Mouse (Mus musculus) embryonic facial prominence, embryonic 10.5 days (tissue): Measurements from ENCODE around the gene Gm10392. TPM values are rescaled to one million over a fixed set of nuclear protein-coding genes. Genes with fewer than 3 reads are reported as not detected.

Experiments
- DNase-seq: peaks from one replicate; pipeline ENCODE4 v3.0.0-alpha.2; 2017; ENCODE audit warnings: low spot score
- H3K27ac ChIP-seq: fragments of 300-500 bp; sonication (generic); replicated peaks from 2 replicates; pipeline ENCODE4 v1.5.1; 2016; ENCODE audit warnings: mild to moderate bottlenecking
- H3K27me3 ChIP-seq: fragments of 300-500 bp; sonication (generic); replicated peaks from 2 replicates; pipeline ENCODE4 v1.6.1; 2016; ENCODE audit warnings: low read depth, mild to moderate bottlenecking; ENCODE audit not compliant: poor library complexity, severe bottlenecking
- H3K36me3 ChIP-seq: fragments of 300-500 bp; sonication (generic); replicated peaks from 2 replicates; pipeline ENCODE4 v1.6.1; 2016; ENCODE audit warnings: mild to moderate bottlenecking, moderate library complexity
- H3K4me1 ChIP-seq: fragments of 300-500 bp; sonication (generic); 2 replicates; pipeline ENCODE4 v1.6.1; 2016
- H3K4me3 ChIP-seq: fragments of 300-500 bp; sonication (generic); 2 replicates; pipeline ENCODE4 v1.5.1; 2016; ENCODE audit warnings: mild to moderate bottlenecking, moderate library complexity
- H3K9me3 ChIP-seq: fragments of 300-500 bp; sonication (generic); 2 replicates; pipeline ENCODE4 v1.6.1; 2016; ENCODE audit warnings: mild to moderate bottlenecking
- WGBS: fragments of 180-500 bp; shearing (Covaris S2); methylation state at CpG from one replicate; pipeline ENCODE4 v1.1.7; 2016; 5-methylcytosine and 5-hydroxymethylcytosine counted together
- polyA plus RNA-seq: library from polyadenylated mRNA; unstranded; fragments of >200 nt; fragmentation: Nextera tagmentation; extraction: Ambion mirVana; gene quantifications from 2 replicates; pipeline ENCODE4 v1.2.1, GENCODE M21; 2016

Gene Gm10392
- polyA plus RNA-seq, 1 experiment from 2014 or later: 0.11 TPM

DNA sequence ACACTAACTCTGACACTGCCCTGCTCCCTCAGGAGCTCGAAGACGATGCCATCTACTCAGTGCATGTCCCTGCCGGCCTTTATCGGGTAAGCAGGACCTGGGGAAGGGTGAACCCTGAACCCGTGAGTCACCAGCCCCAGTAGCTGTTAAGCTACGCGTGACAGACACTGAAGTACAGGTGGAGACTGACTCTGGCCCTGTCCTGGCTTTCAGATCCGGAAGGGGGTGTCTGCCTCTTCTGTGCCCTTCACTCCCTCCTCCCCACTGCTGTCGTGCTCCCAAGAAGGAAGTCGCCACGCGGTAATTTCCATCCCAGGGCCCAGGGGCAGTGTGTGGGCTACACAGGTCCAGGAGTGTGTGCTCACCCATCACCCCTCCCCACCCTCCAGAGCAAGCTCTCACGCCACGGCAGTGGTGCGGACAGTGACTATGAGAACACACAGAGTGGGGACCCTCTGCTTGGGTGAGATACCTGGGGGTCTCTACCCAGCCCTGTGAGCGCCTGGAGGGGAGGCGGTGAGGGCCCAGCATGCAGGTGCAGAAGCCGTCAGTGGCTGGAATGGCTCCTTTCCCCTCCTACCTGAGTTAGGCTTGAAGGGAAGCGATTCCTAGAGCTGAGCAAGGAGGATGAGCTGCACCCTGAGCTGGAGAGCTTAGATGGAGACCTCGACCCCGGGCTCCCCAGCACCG lies 13.6 kb downstream of the Gm10392 start:
- DNase-seq: no peak
- H3K4me3 ChIP-seq: no peak overlapping the region
- H3K27me3 ChIP-seq: no peaks in the 10 kb centered on the region
- no peaks in the 10 kb centered on the region for H3K9me3 ChIP-seq
- WGBS: 91% methylated on average over 22 of the region's 22 CpGs
- peaks cover 32% of the 10 kb centered on the region for H3K4me1 ChIP-seq
- H3K27ac ChIP-seq: no peak overlapping the region
- H3K36me3 ChIP-seq: peaks cover 94% of the 10 kb centered on the region

DNA sequence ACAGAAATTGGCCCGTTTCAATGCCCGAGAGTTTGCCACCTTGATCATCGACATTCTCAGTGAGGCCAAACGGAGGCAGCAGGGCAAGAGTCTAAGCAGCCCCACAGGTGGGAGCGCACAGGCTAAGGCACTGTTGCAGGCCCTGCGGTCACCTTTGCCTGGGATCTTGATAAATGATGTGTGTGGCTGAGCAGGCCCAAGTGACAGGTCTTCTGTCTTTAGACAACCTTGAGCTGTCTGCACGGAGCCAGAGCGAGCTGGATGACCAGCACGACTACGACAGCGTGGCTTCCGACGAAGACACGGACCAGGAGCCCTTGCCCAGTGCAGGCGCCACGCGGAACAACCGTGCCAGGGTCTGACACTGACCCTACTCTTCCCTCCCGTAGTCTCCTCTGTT lies 14.6 kb downstream of the Gm10392 start:
- peaks cover 94% of the 10 kb centered on the region for H3K36me3 ChIP-seq

DNA sequence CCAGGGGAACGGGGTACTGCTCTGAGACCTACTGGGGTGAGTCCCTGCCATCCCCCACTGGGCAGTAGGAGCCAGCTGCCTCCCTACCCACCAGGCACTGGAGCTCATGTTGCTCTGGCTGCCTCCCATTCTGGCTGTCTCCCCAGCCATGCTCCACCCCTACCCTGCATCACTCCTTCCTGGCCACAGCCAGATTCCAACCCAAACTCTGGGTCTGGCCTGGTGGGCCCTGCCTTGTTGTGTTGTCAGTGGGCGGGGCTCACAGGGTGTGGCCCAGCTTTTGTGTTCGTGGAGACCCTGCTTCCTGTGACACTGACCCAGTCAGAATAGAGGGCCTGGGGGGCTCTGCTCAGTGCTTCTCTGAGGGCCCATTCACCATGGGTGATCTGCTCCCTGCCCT lies 15.5 kb downstream of the Gm10392 start:
- H3K9me3 ChIP-seq: no peaks in the 10 kb centered on the region
- H3K27me3 ChIP-seq: no peaks in the 10 kb centered on the region
- 70% methylated on average over 3 of the region's 3 CpGs for WGBS
- H3K36me3 ChIP-seq: peaks cover 95% of the 10 kb centered on the region
- no peak overlapping the region; the same call in 1 of the 2 replicates for H3K4me3 ChIP-seq
- DNase-seq: no peak
- peaks cover 41% of the 10 kb centered on the region for H3K4me1 ChIP-seq
- no peak overlapping the region; the same call in 1 of the 2 replicates for H3K27ac ChIP-seq

More for the DNA sequence above, 14.6 kb downstream of the Gm10392 start:
- Histone ChIP-seq H3K4me3 (no peak overlapping the region), H3K27ac (no peak overlapping the region), H3K4me1 (peaks cover 39% of the 10 kb centered on the region), H3K27me3 (no peaks in the 10 kb centered on the region), H3K9me3 (no peaks in the 10 kb centered on the region)
- WGBS: 94% methylated on average over 19 of the region's 19 CpGs
- no peak for DNase-seq

DNA sequence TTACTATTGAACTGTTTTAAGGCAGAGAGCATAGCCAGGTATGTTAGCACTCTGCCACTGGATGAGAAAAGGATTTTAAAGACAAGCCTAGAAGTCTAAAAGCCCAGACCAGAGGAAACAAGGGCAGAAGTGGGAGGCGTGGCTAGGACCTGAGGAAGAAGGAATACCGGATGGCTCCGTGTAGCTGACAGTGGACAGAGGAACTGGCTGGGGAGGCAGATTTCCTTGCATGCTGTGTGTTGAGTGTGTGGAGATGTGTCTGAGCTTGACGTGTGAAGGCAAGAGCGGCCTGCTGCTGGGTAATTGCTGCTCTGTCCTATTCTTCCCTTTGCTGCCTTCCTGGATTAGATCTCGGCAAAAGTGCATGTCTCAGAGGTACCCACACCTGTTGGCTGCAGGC lies 16.5 kb downstream of the Gm10392 start:
- no peaks in the 10 kb centered on the region for H3K27me3 ChIP-seq
- peaks cover 41% of the 10 kb centered on the region for H3K4me1 ChIP-seq
- peaks cover 93% of the 10 kb centered on the region for H3K36me3 ChIP-seq
- no peaks in the 10 kb centered on the region for H3K9me3 ChIP-seq
- H3K27ac ChIP-seq: no peak overlapping the region
- no peak for DNase-seq
- WGBS: 90% methylated on average over 6 of the region's 6 CpGs
- H3K4me3 ChIP-seq: no peak overlapping the region

DNA sequence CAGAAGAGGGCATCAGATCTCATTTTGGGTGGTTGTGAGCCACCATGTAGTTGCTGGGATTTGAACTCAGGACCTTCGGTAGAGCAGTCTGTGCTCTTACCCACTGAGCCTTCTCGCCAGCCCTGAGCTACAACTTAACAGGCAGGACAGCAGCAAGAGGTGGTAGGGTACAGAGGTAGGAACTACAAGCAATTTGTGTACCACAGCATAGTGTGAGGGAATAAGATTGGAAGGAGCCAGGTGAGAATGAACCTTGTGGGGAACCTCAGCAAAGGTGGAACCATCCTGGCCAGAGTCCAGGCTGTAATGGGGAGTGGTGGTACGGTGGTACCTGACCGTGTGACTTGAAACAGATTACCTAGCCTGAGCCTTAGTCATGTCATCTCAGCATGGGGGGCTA lies 17.0 kb downstream of the Gm10392 start:
- Histone ChIP-seq H3K4me1 (peaks cover 43% of the 10 kb centered on the region), H3K9me3 (no peaks in the 10 kb centered on the region), H3K27me3 (no peaks in the 10 kb centered on the region), H3K27ac (no peak overlapping the region), H3K36me3 (peaks cover 92% of the 10 kb centered on the region), H3K4me3 (no peak overlapping the region)
- 90% methylated on average over 4 of the region's 4 CpGs for WGBS
- DNase-seq: no peak

- H3K9me3 ChIP-seq: no peaks in the 10 kb centered on the region
- peaks cover 87% of the 10 kb centered on the region for H3K36me3 ChIP-seq
- H3K27ac ChIP-seq: no peak overlapping the region
- DNase-seq: peak; percentile 74
- H3K4me3 ChIP-seq: no peak overlapping the region
- H3K27me3 ChIP-seq: no peaks in the 10 kb centered on the region
- WGBS: 31% methylated on average over 5 of the region's 5 CpGs
- H3K4me1 ChIP-seq: peaks cover 48% of the 10 kb centered on the region
Observed at GRCm38 (mm10) chr11:77501392-77501791, 17.6 kb downstream of the Gm10392 start.

DNA sequence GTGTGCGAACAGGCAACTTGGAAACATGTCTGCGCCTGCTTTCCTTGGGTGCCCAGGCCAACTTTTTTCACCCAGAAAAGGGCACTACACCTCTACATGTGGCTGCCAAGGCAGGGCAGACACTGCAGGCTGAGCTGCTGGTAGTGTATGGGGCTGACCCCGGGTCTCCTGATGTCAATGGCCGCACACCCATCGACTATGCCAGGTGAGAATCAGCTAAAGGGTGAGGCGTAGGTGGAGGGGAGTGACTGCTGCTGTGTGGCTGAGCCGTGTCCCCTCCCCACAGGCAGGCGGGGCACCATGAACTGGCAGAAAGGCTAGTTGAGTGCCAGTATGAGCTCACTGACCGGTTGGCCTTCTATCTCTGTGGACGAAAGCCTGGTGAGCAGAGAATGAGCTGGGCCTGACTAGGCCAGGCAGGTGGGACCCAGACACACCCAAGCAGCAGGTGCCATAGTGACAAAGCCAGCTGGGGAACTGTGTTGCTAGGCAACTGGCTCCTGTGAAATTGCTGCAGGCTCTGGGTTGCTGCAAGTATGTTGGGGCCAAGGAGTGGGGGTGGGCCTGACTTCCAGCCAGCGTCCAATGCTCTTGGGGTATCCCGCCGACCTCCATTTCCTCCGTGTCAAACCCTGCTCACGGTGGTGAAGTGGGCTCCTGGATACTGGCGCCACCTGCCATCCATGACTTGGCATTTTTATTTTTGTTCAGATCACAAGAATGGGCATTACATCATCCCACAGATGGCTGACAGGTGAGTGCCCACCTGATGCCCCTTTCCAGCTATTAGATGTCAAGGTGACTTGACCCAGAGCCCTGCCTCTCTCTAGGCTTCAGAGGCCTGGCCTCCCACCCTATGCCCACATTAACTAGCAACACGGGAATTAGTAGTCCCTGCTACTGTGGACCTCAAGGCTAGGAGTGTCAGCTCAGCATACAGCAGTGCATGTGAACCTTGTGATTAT lies 18.4 kb downstream of the Gm10392 start:
- H3K9me3 ChIP-seq: no peaks in the 10 kb centered on the region
- H3K27ac ChIP-seq: no peak overlapping the region
- DNase-seq: no peak
- H3K27me3 ChIP-seq: no peaks in the 10 kb centered on the region
- H3K36me3 ChIP-seq: peaks cover 87% of the 10 kb centered on the region
- 86% methylated on average over 17 of the region's 17 CpGs for WGBS
- no peak overlapping the region for H3K4me3 ChIP-seq
- peaks cover 55% of the 10 kb centered on the region for H3K4me1 ChIP-seq

GRCm38 (mm10) chr11:77499354-77499753 lies 19.6 kb downstream of the Gm10392 start:
- Histone ChIP-seq H3K27ac (peak overlapping the region; percentile 85; the same call in 1 of the 2 replicates), H3K27me3 (no peaks in the 10 kb centered on the region), H3K4me1 (peaks cover 68% of the 10 kb centered on the region), H3K4me3 (no peak overlapping the region), H3K36me3 (peaks cover 75% of the 10 kb centered on the region), H3K9me3 (no peaks in the 10 kb centered on the region)
- DNase-seq: no peak
- WGBS: 87% methylated on average over 7 of the region's 7 CpGs

DNA sequence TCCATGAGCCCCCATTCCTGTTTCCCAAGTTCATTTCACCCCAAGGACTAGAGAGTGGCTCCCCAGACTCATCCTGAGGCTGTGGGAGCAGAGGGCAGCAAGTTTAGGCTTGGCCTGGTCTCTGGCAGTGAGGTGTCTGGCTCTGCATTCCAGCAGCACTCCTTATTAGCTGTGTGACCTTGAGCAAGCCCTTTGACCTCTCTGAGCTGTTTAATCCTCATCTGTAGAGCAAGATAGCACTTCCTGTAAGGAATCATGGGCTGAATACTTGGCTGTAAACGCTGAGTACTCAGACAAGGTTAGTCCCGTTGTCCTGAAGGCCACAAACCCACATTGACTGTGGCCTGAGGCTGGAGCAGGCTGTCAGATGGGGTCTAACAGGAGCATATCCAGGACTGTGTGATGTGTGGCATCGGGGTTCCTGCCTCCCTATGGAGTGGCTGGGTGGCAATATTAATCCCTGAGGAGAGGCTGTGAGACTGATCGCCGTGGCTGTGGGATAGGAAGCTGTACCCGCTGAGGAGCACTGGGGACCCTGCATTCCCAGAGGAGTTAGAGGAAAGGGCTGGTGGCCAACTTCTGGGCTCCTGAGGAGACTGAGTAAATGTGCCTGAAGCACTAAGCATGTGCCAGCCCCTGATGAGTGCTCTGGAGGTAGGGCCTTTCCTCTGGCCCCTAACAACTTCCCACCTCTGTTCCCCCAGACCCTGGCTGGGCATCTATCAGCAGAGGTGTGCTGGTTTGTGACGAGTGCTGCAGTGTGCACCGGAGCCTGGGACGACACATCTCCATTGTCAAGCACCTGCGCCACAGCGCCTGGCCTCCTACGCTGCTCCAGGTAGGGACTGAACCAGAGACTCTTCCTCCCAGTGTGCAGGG lies 20.5 kb downstream of the Gm10392 start:
- Histone ChIP-seq H3K9me3 (no peaks in the 10 kb centered on the region), H3K36me3 (peaks cover 67% of the 10 kb centered on the region), H3K4me3 (peak overlapping the region; percentile 43), H3K27me3 (no peaks in the 10 kb centered on the region), H3K4me1 (peaks cover 75% of the 10 kb centered on the region), H3K27ac (peak overlapping the region; percentile 85)
- WGBS: 63% methylated on average over 12 of the region's 12 CpGs
- DNase-seq: peak; percentile 28

GRCm38 (mm10) chr11:77497851-77498250 lies 21.1 kb downstream of the Gm10392 start:
- H3K27ac ChIP-seq: peak overlapping the region; percentile 85
- H3K4me1 ChIP-seq: peaks cover 75% of the 10 kb centered on the region
- peaks cover 60% of the 10 kb centered on the region for H3K36me3 ChIP-seq
- H3K27me3 ChIP-seq: no peaks in the 10 kb centered on the region
- DNase-seq: peak; percentile 43
- peak overlapping the region; percentile 43 for H3K4me3 ChIP-seq
- WGBS: 23% methylated on average over 4 of the region's 4 CpGs
- no peaks in the 10 kb centered on the region for H3K9me3 ChIP-seq

- 5% methylated on average over 6 of the region's 6 CpGs for WGBS
- Histone ChIP-seq H3K36me3 (peaks cover 55% of the 10 kb centered on the region), H3K4me3 (peak overlapping the region; percentile 43), H3K27ac (peak overlapping the region; percentile 85), H3K4me1 (peaks cover 80% of the 10 kb centered on the region), H3K27me3 (no peaks in the 10 kb centered on the region), H3K9me3 (no peaks in the 10 kb centered on the region)
- peak; percentile 87 for DNase-seq
Observed at GRCm38 (mm10) chr11:77497341-77497756, 21.6 kb downstream of the Gm10392 start.

GRCm38 (mm10) chr11:77495507-77495906 lies 23.5 kb downstream of the Gm10392 start:
- Histone ChIP-seq H3K4me3 (peak overlapping the region; percentile 85), H3K27ac (no peak overlapping the region; the same call in 1 of the 2 replicates), H3K4me1 (peaks cover 91% of the 10 kb centered on the region), H3K27me3 (no peaks in the 10 kb centered on the region), H3K9me3 (no peaks in the 10 kb centered on the region), H3K36me3 (peaks cover 37% of the 10 kb centered on the region)
- no peak for DNase-seq
